Mouse (Mus musculus) activated CD4-positive, CD25-positive, alpha-beta regulatory T cell, adult 4 months (primary cell): ENCODE measurements around the gene Trappc1. TPM values are rescaled to one million over a fixed set of nuclear protein-coding genes. Genes with fewer than 3 reads are reported as not detected.

Experiments
- ATAC-seq: one replicate; pipeline ENCODE4 v1.8.0; 2017
- polyA plus RNA-seq, 2 experiments: library from polyadenylated mRNA; unstranded; fragments of 100-300 nt; shearing (Covaris generic); gene quantifications; one replicate each; pipeline ENCODE4 v1.2.1; 2017

The Trappc1 gene
- polyA plus RNA-seq, 2 experiments from 2014 or later, result 109 to 112 TPM

GRCm38 (mm10) chr11:69370817-69371215 lies 47.0 kb downstream of the Trappc1 start:
- ATAC-seq, result no peak

- ATAC-seq, result no peak
Measured at GRCm38 (mm10) chr11:69371601-69372000, 47.8 kb downstream of the Trappc1 start.

GRCm38 (mm10) chr11:69372056-69372779 lies 48.4 kb downstream of the Trappc1 start:
- ATAC-seq, result no peak

GRCm38 (mm10) chr11:69372780-69373170 lies 49.0 kb downstream of the Trappc1 start:
- ATAC-seq, result no peak

GRCm38 (mm10) chr11:69373223-69373965 lies 49.6 kb downstream of the Trappc1 start:
- no peak for ATAC-seq

Other genes starting within 250 kb of the Trappc1 start
- 10 to 100 TPM; 27.6 to 27.9 TPM for gene Vamp2, start 235.5 kb upstream of the Trappc1 start, polyA plus RNA-seq
- gene Per1, start 228.8 kb upstream of the Trappc1 start, polyA plus RNA-seq, result 1 to 10 TPM; 4.5 to 6.7 TPM
- not detected for gene Hes7, start 203.6 kb upstream of the Trappc1 start, polyA plus RNA-seq
- gene 9130213A22Rik, start 201.4 kb upstream of the Trappc1 start, polyA plus RNA-seq, result not detected
- under 1 TPM in 1 of 2 experiments, not detected in 1; 0.09 TPM for gene Aloxe3, start 198.1 kb upstream of the Trappc1 start, polyA plus RNA-seq
- gene Alox12b, start 167.0 kb upstream of the Trappc1 start, polyA plus RNA-seq, result not detected
- 1 to 10 TPM; 2.2 to 5.0 TPM for gene Alox8, start 126.1 kb upstream of the Trappc1 start, polyA plus RNA-seq
- gene Gucy2e, start 86.9 kb upstream of the Trappc1 start, polyA plus RNA-seq, result under 1 TPM; 0.24 to 0.48 TPM
- gene Cntrob, start 205 bp upstream of the Trappc1 start, polyA plus RNA-seq, result 10 to 100 TPM in 1 of 2 experiments, 1 to 10 TPM in 1; 9.2 to 10.7 TPM
- gene Kcnab3, start 2.3 kb downstream of the Trappc1 start, polyA plus RNA-seq, result under 1 TPM; 0.31 to 0.89 TPM
- 1 to 10 TPM; 2.4 to 3.4 TPM for gene Rnf227, start 16.5 kb downstream of the Trappc1 start, polyA plus RNA-seq
- gene Chd3, start 45.4 kb downstream of the Trappc1 start, polyA plus RNA-seq, result 10 to 100 TPM; 58.7 to 62.7 TPM
- gene Naa38, start 71.5 kb downstream of the Trappc1 start, polyA plus RNA-seq, result 100 to 1,000 TPM; 146 TPM
- 10 to 100 TPM in 1 of 2 experiments, 1 to 10 TPM in 1; 9.4 to 17.9 TPM for gene Cyb5d1, start 71.7 kb downstream of the Trappc1 start, polyA plus RNA-seq
- under 1 TPM; 0.22 to 0.51 TPM for gene Tmem88, start 74.3 kb downstream of the Trappc1 start, polyA plus RNA-seq
- gene Kdm6b, start 89.7 kb downstream of the Trappc1 start, polyA plus RNA-seq, result 10 to 100 TPM; 23.6 to 28.3 TPM
- under 1 TPM in 1 of 2 experiments, not detected in 1; 0.19 TPM for gene Dnah2, start 225.1 kb downstream of the Trappc1 start, polyA plus RNA-seq
- under 1 TPM in 1 of 2 experiments, not detected in 1; 0.17 TPM for gene Efnb3, start 236.2 kb downstream of the Trappc1 start, polyA plus RNA-seq